Mouse (Mus musculus): ENCODE data around the gene Unc13b. TPM values are rescaled to one million over a fixed set of nuclear protein-coding genes. Genes with fewer than 3 reads are reported as not detected.

The Unc13b gene
- 1 to 10 TPM; 1.2 to 1.9 TPM for total RNA-seq (2021)
- long read RNA-seq, experiment 1, full-length matches to known transcripts: 1 of 1 reads
- long read RNA-seq, experiment 1, partial matches to known transcripts: 0 of 1 reads
- long read RNA-seq, experiment 1, other reads (novel, unspliced or antisense): 0 of 1 reads
- long read RNA-seq, experiment 2, full-length matches to known transcripts: 1 of 2 reads
- long read RNA-seq, experiment 2, partial matches to known transcripts: 0 of 2 reads
- long read RNA-seq, experiment 2, other reads (novel, unspliced or antisense): 1 of 2 reads

DNA sequence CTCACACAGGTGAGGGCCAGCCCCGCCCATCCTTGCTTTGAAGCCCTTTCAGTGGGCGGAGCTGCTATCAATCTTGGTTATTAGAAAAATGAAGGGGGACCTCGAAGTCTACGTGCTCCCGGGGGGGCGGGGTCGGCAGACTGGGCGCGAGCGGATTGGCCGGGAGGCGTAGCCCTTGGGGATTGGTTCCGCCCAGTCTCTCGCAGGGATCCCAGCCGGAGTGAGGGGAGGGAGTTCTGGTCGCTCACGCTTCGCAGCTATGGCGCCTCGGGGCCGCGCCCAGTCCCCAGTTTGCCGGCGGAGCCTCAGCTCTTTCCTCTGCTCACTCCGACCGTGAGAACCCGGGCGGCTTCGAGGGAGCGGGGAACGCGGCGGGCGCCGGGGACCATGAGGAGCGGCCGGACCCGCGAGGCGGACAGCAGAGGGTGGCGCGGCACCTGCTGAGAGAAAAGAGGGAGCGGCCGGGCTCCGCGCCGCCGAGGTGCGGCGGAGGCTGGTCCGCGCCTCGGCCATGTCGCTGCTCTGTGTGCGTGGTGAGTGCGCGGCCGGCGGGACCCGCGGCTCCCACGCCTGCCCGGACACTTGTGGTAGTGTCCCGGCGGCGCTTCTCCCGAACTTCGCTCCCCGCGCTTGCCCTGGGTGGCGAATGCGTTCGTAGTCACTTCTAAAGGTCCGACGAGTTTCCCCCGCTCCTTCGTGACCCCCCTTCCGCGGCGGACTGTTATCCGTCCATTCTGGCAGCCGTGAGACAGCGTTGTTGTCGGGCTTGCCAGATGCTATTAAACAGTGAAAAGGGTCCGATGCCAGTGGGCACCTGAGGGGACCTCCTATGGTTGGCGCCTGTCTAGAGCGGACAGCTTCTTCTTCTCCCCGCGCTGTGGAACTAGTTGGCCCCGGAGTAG lies at the start of gene Unc13b:
Gene Unc13b (plus strand): TSS at position 201 of the 902 bp plus-strand sequence.
- peak; percentile 81 for DNase-seq (ENCODE audit: low spot score)

GRCm38 (mm10) chr4:43010161-43011038 lies 48.4 kb upstream of the Unc13b start, which contains the start of gene Fancg:
Gene Fancg (minus strand): TSS chr4:43010506.
- DNase-seq (ENCODE audit: low spot score): peak; percentile 77

DNA sequence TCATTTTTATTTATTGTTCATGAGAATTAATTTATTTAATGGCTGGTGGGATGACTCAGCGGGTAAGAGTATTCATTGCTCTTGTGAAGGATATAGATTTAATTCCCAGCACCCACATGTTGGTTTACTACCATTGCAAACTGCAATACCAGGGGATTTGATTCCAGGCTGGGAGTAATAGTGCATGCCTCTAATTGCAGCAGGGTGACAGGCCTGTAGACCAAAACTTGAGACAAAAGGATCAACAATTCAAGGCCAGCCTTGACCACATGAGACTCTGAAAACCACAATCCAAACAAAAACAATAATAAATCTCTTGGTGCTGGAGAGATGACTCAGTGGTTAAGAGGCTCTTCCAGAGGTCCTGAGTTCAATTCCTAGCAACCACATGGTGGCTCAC lies 46.7 kb upstream of the Unc13b start:
- no peak for DNase-seq (ENCODE audit: low spot score)

DNA sequence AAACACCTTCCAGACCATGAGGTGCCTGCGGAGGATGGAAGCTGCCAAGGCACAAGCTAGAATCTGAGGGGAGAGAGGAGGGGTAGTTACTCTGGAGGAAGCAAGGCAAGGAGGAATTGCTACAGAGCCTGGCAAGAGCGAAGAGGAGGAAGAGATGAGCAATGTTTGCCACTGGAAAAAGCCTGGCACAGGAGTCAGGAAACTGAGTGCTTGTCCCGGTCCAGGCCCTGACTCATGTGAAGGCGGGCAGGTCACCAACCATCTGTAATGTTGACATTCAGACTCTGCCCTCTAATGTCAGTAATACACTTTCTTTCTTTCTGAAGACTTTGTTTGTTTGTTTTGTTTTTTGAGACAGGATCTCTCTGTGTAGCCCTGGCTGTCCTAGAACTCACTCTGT lies 40.6 kb upstream of the Unc13b start:
- no peak for DNase-seq (ENCODE audit: low spot score)

DNA sequence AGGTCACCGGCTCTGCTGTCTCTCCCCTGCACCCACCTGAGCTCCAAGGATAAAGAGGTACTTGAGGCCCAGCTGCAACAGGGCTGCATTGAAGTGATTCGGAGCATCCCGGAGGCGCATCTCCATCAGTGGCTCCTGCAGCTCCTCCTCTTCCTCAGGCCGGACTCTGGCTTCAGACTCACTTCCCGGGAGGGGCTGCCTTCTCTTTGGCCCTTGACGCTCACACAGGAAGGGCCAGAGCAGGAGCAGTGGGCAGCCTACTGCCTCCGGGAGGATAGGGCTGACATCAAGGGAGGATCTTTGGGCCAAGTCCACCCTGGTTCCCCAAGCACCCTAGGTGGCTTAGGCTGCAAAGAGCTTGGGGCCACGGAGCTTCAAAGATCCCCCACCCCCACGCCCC lies 39.6 kb upstream of the Unc13b start:
- no peak for DNase-seq (ENCODE audit: low spot score)

- DNase-seq (ENCODE audit: low spot score): no peak
These were observed 38.9 kb upstream of the Unc13b start for GRCm38 (mm10) chr4:43019641-43020465.

- no peak for DNase-seq (ENCODE audit: low spot score)
These were observed 37.9 kb upstream of the Unc13b start for GRCm38 (mm10) chr4:43020876-43021275.

- DNase-seq (ENCODE audit: low spot score): no peak
These were observed 37.4 kb upstream of the Unc13b start for GRCm38 (mm10) chr4:43021341-43021740.

GRCm38 (mm10) chr4:43024673-43025072 lies 34.1 kb upstream of the Unc13b start:
- no peak for DNase-seq (ENCODE audit: low spot score)

- peak; percentile 94 for DNase-seq (ENCODE audit: low spot score)
These were observed 33.4 kb upstream of the Unc13b start, which contains the start of gene Pigo for GRCm38 (mm10) chr4:43025084-43025960. Gene Pigo (minus strand): TSS chr4:43025819.

- DNase-seq (ENCODE audit: low spot score): no peak
These were observed 29.6 kb upstream of the Unc13b start for GRCm38 (mm10) chr4:43029121-43029520.

GRCm38 (mm10) chr4:43029749-43030148 lies 29.0 kb upstream of the Unc13b start:
- DNase-seq (ENCODE audit: low spot score): no peak

- DNase-seq (ENCODE audit: low spot score): no peak
These were observed 28.4 kb upstream of the Unc13b start for GRCm38 (mm10) chr4:43030352-43030751.

- no peak for DNase-seq (ENCODE audit: low spot score)
These were observed 27.9 kb upstream of the Unc13b start for GRCm38 (mm10) chr4:43030780-43031230.

GRCm38 (mm10) chr4:43031237-43031995 lies 27.3 kb upstream of the Unc13b start, which contains the start of gene Stoml2:
Gene Stoml2 (minus strand): TSS chr4:43031710.
- DNase-seq (ENCODE audit: low spot score): peak; percentile 94

- no peak for DNase-seq (ENCODE audit: low spot score)
These were observed 26.3 kb upstream of the Unc13b start for GRCm38 (mm10) chr4:43032501-43032900.

- DNase-seq (ENCODE audit: low spot score): no peak
These were observed 25.3 kb upstream of the Unc13b start for GRCm38 (mm10) chr4:43033481-43033880.

- DNase-seq (ENCODE audit: low spot score): no peak
These were observed 22.9 kb upstream of the Unc13b start for GRCm38 (mm10) chr4:43035851-43036250.

- no peak for DNase-seq (ENCODE audit: low spot score)
These were observed 22.4 kb upstream of the Unc13b start for GRCm38 (mm10) chr4:43036356-43036755.

All from gastrocnemius, adult 18-20 months (tissue).